Mouse (Mus musculus) c-Kit-positive CD71-negative TER-119-negative erythroid progenitor cells, embryonic 14.5 days (primary cell): Measurements from ENCODE around the gene Tyro3.

Experiments used
- DNase-seq: peaks from one replicate; pipeline ENCODE4 v3.0.0-alpha.2; 2013; ENCODE audit warnings: low read depth

Tyro3 gene

GRCm38 (mm10) chr2:119804776-119805175 lies 7.2 kb downstream of the Tyro3 start:
- no peak for DNase-seq

GRCm38 (mm10) chr2:119805536-119805935 lies 8.0 kb downstream of the Tyro3 start:
- DNase-seq = no peak

- no peak for DNase-seq
These were observed 10.9 kb downstream of the Tyro3 start for GRCm38 (mm10) chr2:119808438-119808837.

- DNase-seq = no peak
These were observed 11.3 kb downstream of the Tyro3 start for GRCm38 (mm10) chr2:119808881-119809280.

GRCm38 (mm10) chr2:119810890-119811289 lies 13.4 kb downstream of the Tyro3 start:
- no peak for DNase-seq

GRCm38 (mm10) chr2:119811490-119812146 lies 14.1 kb downstream of the Tyro3 start:
- no peak for DNase-seq

GRCm38 (mm10) chr2:119814376-119814933 lies 16.9 kb downstream of the Tyro3 start:
- no peak for DNase-seq

GRCm38 (mm10) chr2:119816611-119817010 lies 19.1 kb downstream of the Tyro3 start:
- no peak for DNase-seq

- DNase-seq = no peak
These were observed 19.5 kb downstream of the Tyro3 start for GRCm38 (mm10) chr2:119817047-119817446.

GRCm38 (mm10) chr2:119818668-119819272 lies 21.2 kb downstream of the Tyro3 start:
- no peak for DNase-seq

- DNase-seq = no peak
These were observed 23.6 kb downstream of the Tyro3 start for GRCm38 (mm10) chr2:119821136-119821535.

- DNase-seq = no peak
These were observed 33.0 kb downstream of the Tyro3 start for GRCm38 (mm10) chr2:119830579-119830978.

- DNase-seq = no peak
These were observed 36.7 kb downstream of the Tyro3 start for GRCm38 (mm10) chr2:119834231-119834630.

- DNase-seq = no peak
These were observed 40.1 kb downstream of the Tyro3 start for GRCm38 (mm10) chr2:119837616-119838015.

- DNase-seq = no peak
These were observed 41.0 kb downstream of the Tyro3 start for GRCm38 (mm10) chr2:119838363-119839156.

GRCm38 (mm10) chr2:119840008-119840407 lies 42.5 kb downstream of the Tyro3 start:
- no peak for DNase-seq

- DNase-seq = no peak
These were observed 44.5 kb downstream of the Tyro3 start for GRCm38 (mm10) chr2:119842000-119842399.

GRCm38 (mm10) chr2:119843526-119843925 lies 46.0 kb downstream of the Tyro3 start:
- no peak for DNase-seq

GRCm38 (mm10) chr2:119845882-119846546 lies 48.5 kb downstream of the Tyro3 start:
- DNase-seq = no peak

- DNase-seq = no peak
These were observed 49.4 kb downstream of the Tyro3 start for GRCm38 (mm10) chr2:119846929-119847328.

- no peak for DNase-seq
These were observed 56.3 kb downstream of the Tyro3 start for GRCm38 (mm10) chr2:119853811-119854210.

- no peak for DNase-seq
These were observed 57.8 kb downstream of the Tyro3 start for GRCm38 (mm10) chr2:119855310-119855850.
